Mouse (Mus musculus) liver, embryonic 16.5 days (tissue): ENCODE data around the gene Fhl1. TPM values are rescaled to one million over a fixed set of nuclear protein-coding genes. Genes with fewer than 3 reads are reported as not detected.

Source experiments
- ATAC-seq: fragments of 200-750 bp; cut with Nextera tagmentation; 2 replicates; pipeline ENCODE4 v1.8.0; 2017; ENCODE audit warnings: low read depth, mild to moderate bottlenecking, moderate number of reproducible peaks, moderate library complexity
- H3K27ac ChIP-seq: fragments of 300-500 bp; sonication (generic); 2 replicates; pipeline ENCODE4 v1.5.1; 2014; ENCODE audit warnings: mild to moderate bottlenecking, low read length
- H3K27me3 ChIP-seq: fragments of 300-500 bp; sonication (generic); 2 replicates; pipeline ENCODE4 v1.6.1; 2014; ENCODE audit warnings: low read depth, low read length, mixed read lengths; ENCODE audit not compliant: control insufficient read depth, insufficient read depth
- H3K36me3 ChIP-seq: fragments of 300-500 bp; sonication (generic); 2 replicates; pipeline ENCODE4 v1.6.1; 2014; ENCODE audit warnings: mild to moderate bottlenecking; ENCODE audit not compliant: control insufficient read depth, insufficient read depth
- H3K4me1 ChIP-seq: fragments of 300-500 bp; sonication (generic); 2 replicates; pipeline ENCODE4 v1.6.1; 2014; ENCODE audit warnings: low read depth, low read length, mixed read lengths; ENCODE audit not compliant: control insufficient read depth
- H3K4me2 ChIP-seq: fragments of 300-500 bp; sonication (generic); 2 replicates; pipeline ENCODE4 v1.6.1; 2014; ENCODE audit warnings: low read depth, low read length, mixed read lengths
- H3K4me3 ChIP-seq: fragments of 300-500 bp; sonication (generic); 2 replicates; pipeline ENCODE4 v1.5.1; 2014; ENCODE audit warnings: low read depth, mild to moderate bottlenecking, low read length
- H3K9ac ChIP-seq: fragments of 300-500 bp; sonication (generic); 2 replicates; pipeline ENCODE4 v1.6.1; 2014; ENCODE audit warnings: low read depth, low read length
- H3K9me3 ChIP-seq: fragments of 300-500 bp; sonication (generic); replicated peaks from 2 replicates; pipeline ENCODE4 v1.6.1; 2016; ENCODE audit warnings: low read length; ENCODE audit not compliant: control insufficient read depth
- WGBS: fragments of 180-500 bp; shearing (Covaris S2); extraction: QIAGEN DNeasy Blood & Tissue Kit; methylation state at CpG from one replicate; pipeline ENCODE4 v1.1.7; 2014; ENCODE audit not compliant: insufficient replicate concordance; 5-methylcytosine and 5-hydroxymethylcytosine counted together
- polyA plus RNA-seq: library from polyadenylated mRNA; unstranded; fragments of >200 nt; fragmentation: Nextera tagmentation; extraction: Ambion mirVana; gene quantifications from 2 replicates; pipeline ENCODE4 v1.2.1, GENCODE M21; 2015

Fhl1 gene
- polyA plus RNA-seq, 1 experiment from 2014 or later, result 24.9 TPM

- Histone ChIP-seq H3K4me2 (no peak overlapping the region), H3K27me3 (no peaks in the 10 kb centered on the region), H3K36me3 (no peaks in the 10 kb centered on the region), H3K27ac (no peak overlapping the region), H3K4me3 (no peak overlapping the region), H3K9ac (no peak overlapping the region), H3K9me3 (no peaks in the 10 kb centered on the region), H3K4me1 (no peaks in the 10 kb centered on the region)
- ATAC-seq, result no peak
Measured at GRCm38 (mm10) chrX:56839369-56839768, 107.8 kb downstream of the Fhl1 start.

GRCm38 (mm10) chrX:56841255-56841654, 109.7 kb downstream of the Fhl1 start:
- no peak for ATAC-seq

More at GRCm38 (mm10) chrX:56841255-56841654, 109.7 kb downstream of the Fhl1 start:
- 56% methylated on average over 5 of the region's 5 CpGs for WGBS
- H3K4me1 ChIP-seq, result no peaks in the 10 kb centered on the region
- no peak overlapping the region for H3K9ac ChIP-seq
- H3K27ac ChIP-seq, result no peak overlapping the region
- no peaks in the 10 kb centered on the region for H3K36me3 ChIP-seq
- no peak overlapping the region for H3K4me2 ChIP-seq
- H3K27me3 ChIP-seq, result no peaks in the 10 kb centered on the region
- no peaks in the 10 kb centered on the region for H3K9me3 ChIP-seq
- no peak overlapping the region for H3K4me3 ChIP-seq

Other genes with a start within 250 kb of the Fhl1 start
- gene Gm10477, start 207.0 kb upstream of the Fhl1 start, polyA plus RNA-seq, result not detected in 2 replicates
- not detected in 2 replicates for gene Gm648, start 182.2 kb upstream of the Fhl1 start, polyA plus RNA-seq
- 8.4 and 9.0 TPM in 2 replicates for gene Mmgt1, start 133.7 kb upstream of the Fhl1 start, polyA plus RNA-seq
- gene Slc9a6, start 122.0 kb upstream of the Fhl1 start, polyA plus RNA-seq, result 3.8 TPM in 2 replicates
- 0.35 TPM in 2 replicates for gene Map7d3, start 90.5 kb downstream of the Fhl1 start, polyA plus RNA-seq
- not detected in 2 replicates for gene Adgrg4, start 138.4 kb downstream of the Fhl1 start, polyA plus RNA-seq